ENCODE assay signal across 22 mouse cellular contexts in the genomic region with DNA sequence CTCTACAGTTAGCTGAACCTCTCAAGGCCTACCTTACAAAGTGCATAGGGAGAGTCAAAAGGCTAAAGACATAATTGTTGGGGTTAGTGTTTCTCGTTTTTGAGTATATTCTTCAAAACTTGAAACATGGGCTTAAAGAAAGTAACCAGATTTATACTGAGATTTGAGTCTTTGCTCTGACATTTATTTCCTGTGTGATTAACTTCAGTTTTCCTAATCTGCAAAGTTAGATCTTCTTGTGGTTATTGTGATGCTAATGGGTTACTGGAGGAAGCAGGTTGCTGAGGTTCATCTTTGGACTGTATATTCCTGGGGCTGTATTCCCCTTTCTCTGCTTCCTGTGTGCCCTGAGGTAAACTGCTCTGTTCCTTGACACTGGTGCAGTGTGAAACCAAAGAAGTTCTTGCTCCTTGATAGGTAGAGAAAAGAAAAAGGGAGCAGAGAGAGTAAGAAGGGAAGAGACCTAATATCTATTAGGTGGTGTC. TPM values are rescaled to one million over a fixed set of nuclear protein-coding genes. Genes with fewer than 3 reads are reported as not detected.
"Had no signal": no experiment of that assay in that cellular context is flagged by ENCODE, and none has a peak within 500 bp of the region (broad histone marks: within the 10 kb centered on the region; RNA-seq: fewer than 3 reads in every experiment).

No protein-coding gene starts in this region.

- DNase-seq: kidney, adult 8-10 months; kidney, postnatal 10 days; kidney, postnatal 36 days; left cerebral cortex, postnatal 4 days; liver, postnatal 0 days; lung, embryonic 14.5 days; right cerebral cortex, postnatal 4 days; thymus, adult 2 months; thymus, postnatal 14 days; thymus, postnatal 4 days had no signal

- ATAC-seq: liver, postnatal 0 days; lung, postnatal 0 days; midbrain, embryonic 13.5 days had no signal

RNA-seq across cellular contexts. Expression of a gene that starts 34.9 kb away (rescaled TPM):
- polyA plus RNA-seq: liver, postnatal 0 days; lung, embryonic 14.5 days; lung, postnatal 0 days; macrophage; neural tube, embryonic 13.5 days; stomach, embryonic 14.5 days had no signal

RNA-seq across cellular contexts. Expression of a gene that starts 56.3 kb away (rescaled TPM):
- polyA plus RNA-seq: kidney, embryonic 15.5 days; limb, embryonic 12.5 days; limb, embryonic 15.5 days; liver, embryonic 11.5 days; liver, embryonic 14.5 days; liver, postnatal 0 days; lung, embryonic 14.5 days; lung, postnatal 0 days; macrophage; midbrain, embryonic 13.5 days; midbrain, postnatal 0 days; neural tube, embryonic 13.5 days; stomach, embryonic 14.5 days; stomach, postnatal 0 days; thymus, adult 2 months had no signal
